25 mouse cellular contexts compared by ENCODE assay signal in genomic region chr15:78455168-78455567, GRCm38 (mm10). TPM values are rescaled to one million over a fixed set of nuclear protein-coding genes. Genes with fewer than 3 reads are reported as not detected.
DNase-seq lines count a peak whose midpoint lies in the region; ATAC-seq lines count a peak whose summit lies in the region.
"Had no signal": no experiment of that assay in that cellular context is flagged by ENCODE, and none has a peak within 500 bp of the region (broad histone marks: within the 10 kb centered on the region; RNA-seq: fewer than 3 reads in every experiment).

No protein-coding gene starts in this region.

- no peak overlapping the region for H3K27ac ChIP-seq in intestine, embryonic 16.5 days (ENCODE audit: low read length)
- no peak overlapping the region for H3K27ac ChIP-seq in intestine, embryonic 15.5 days
- H3K27ac ChIP-seq: forebrain, embryonic 12.5 days; hindbrain, embryonic 12.5 days; layer of hippocampus, adult 2 months; liver, embryonic 13.5 days; midbrain, embryonic 15.5 days; neural tube, embryonic 12.5 days had no signal

- H3K27me3 ChIP-seq in intestine, embryonic 16.5 days (replicated peaks; ENCODE audit: control insufficient read depth, insufficient read depth, low read length), result no peaks in the 10 kb centered on the region
- H3K27me3 ChIP-seq in intestine, embryonic 15.5 days (replicated peaks), result no peaks in the 10 kb centered on the region
- H3K27me3 ChIP-seq: forebrain, embryonic 12.5 days; hindbrain, embryonic 12.5 days; liver, embryonic 13.5 days; midbrain, embryonic 15.5 days; neural tube, embryonic 12.5 days had no signal

- 0 out of 2 replicates have a peak, but pooled peaks have one; percentile 54 for ATAC-seq in intestine, embryonic 16.5 days
- no peak for ATAC-seq in intestine, embryonic 15.5 days
- peak; percentile 45; the same call in 1 of the 2 replicates for ATAC-seq in common myeloid progenitor, adult 5-6 weeks (replicated peaks; ENCODE audit: low read depth, poor library complexity, severe bottlenecking)
- ATAC-seq in megakaryocyte-erythroid progenitor cell, adult 5-6 weeks (replicated peaks; ENCODE audit: low FRiP score, low TSS enrichment, poor library complexity, severe bottlenecking), result peak; percentile 80
- ATAC-seq: activated CD4-positive, CD25-positive, alpha-beta regulatory T cell, adult 4 months; CD4-positive, CD25-positive, alpha-beta regulatory T cell, adult 4 months; midbrain, embryonic 15.5 days had no signal

- no peak overlapping the region for H3K4me3 ChIP-seq in intestine, embryonic 16.5 days (ENCODE audit: low read length)
- no peak overlapping the region for H3K4me3 ChIP-seq in intestine, embryonic 15.5 days (replicated peaks)
- H3K4me3 ChIP-seq: forebrain, embryonic 12.5 days; hindbrain, embryonic 12.5 days; layer of hippocampus, adult 2 months; liver, embryonic 13.5 days; midbrain, embryonic 15.5 days; neural tube, embryonic 12.5 days had no signal

- H3K4me2 ChIP-seq in intestine, embryonic 16.5 days (ENCODE audit: low read depth, low read length), result no peak overlapping the region
- H3K4me2 ChIP-seq in intestine, embryonic 15.5 days (replicated peaks), result no peak overlapping the region
- H3K4me2 ChIP-seq: forebrain, embryonic 12.5 days; hindbrain, embryonic 12.5 days; liver, embryonic 13.5 days; lung, embryonic 14.5 days; midbrain, embryonic 15.5 days; neural tube, embryonic 12.5 days had no signal

- no peaks in the 10 kb centered on the region for H3K36me3 ChIP-seq in intestine, embryonic 16.5 days (ENCODE audit: control insufficient read depth, insufficient read depth, low read length)
- H3K36me3 ChIP-seq in intestine, embryonic 15.5 days, result no peaks in the 10 kb centered on the region
- H3K36me3 ChIP-seq: forebrain, embryonic 12.5 days; hindbrain, embryonic 12.5 days; midbrain, embryonic 15.5 days; neural tube, embryonic 12.5 days had no signal

- DNase-seq in adrenal gland, postnatal 10 days, result peak; percentile 50
- DNase-seq in adrenal gland, adult 8-10 months, result no peak
- DNase-seq in retina, postnatal 1 day, result no peak
- DNase-seq: cerebellum, adult 8-10 months; kidney, adult 2 months; kidney, postnatal 14 days; liver, embryonic 13.5 days; lung, embryonic 14.5 days; lung, postnatal 36 days had no signal

- no peaks in the 10 kb centered on the region for H3K4me1 ChIP-seq in intestine, embryonic 16.5 days (ENCODE audit: control insufficient read depth, insufficient read depth, low read length)
- H3K4me1 ChIP-seq in intestine, embryonic 15.5 days (replicated peaks), result no peaks in the 10 kb centered on the region
- H3K4me1 ChIP-seq: forebrain, embryonic 12.5 days; midbrain, embryonic 15.5 days; neural tube, embryonic 12.5 days had no signal

- no peaks in the 10 kb centered on the region for H3K9me3 ChIP-seq in intestine, embryonic 16.5 days (ENCODE audit: control insufficient read depth, low read length)
- no peaks in the 10 kb centered on the region for H3K9me3 ChIP-seq in intestine, embryonic 15.5 days
- H3K9me3 ChIP-seq: forebrain, embryonic 12.5 days; hindbrain, embryonic 12.5 days; liver, embryonic 13.5 days; midbrain, embryonic 15.5 days; neural tube, embryonic 12.5 days had no signal

- WGBS in intestine, embryonic 16.5 days, result 48% methylated on average over 4 of the region's 4 CpGs
- WGBS in intestine, embryonic 15.5 days, result 58% methylated on average over 4 of the region's 4 CpGs

- no peak overlapping the region for H3K9ac ChIP-seq in intestine, embryonic 16.5 days (ENCODE audit: low read depth, low read length)
- H3K9ac ChIP-seq in intestine, embryonic 15.5 days, result no peak overlapping the region
- H3K9ac ChIP-seq: forebrain, embryonic 12.5 days; hindbrain, embryonic 12.5 days; liver, embryonic 13.5 days; lung, embryonic 14.5 days; midbrain, embryonic 15.5 days; neural tube, embryonic 12.5 days had no signal

RNA-seq across cellular contexts. Expression of gene Tmprss6, which starts 13.3 kb away (rescaled TPM):
- total RNA-seq in adrenal gland, postnatal 10 days (2021), result 10 to 100 TPM; 24.7 to 59.5 TPM
- total RNA-seq in adrenal gland, adult 8-10 months (2022), result 1 to 10 TPM; 1.1 to 2.8 (median 2.0) TPM
- 0.45 and 0.82 TPM in 2 replicates for polyA plus RNA-seq in intestine, embryonic 16.5 days (2015; fragmentation: Nextera tagmentation; extraction: Ambion mirVana)
- polyA plus RNA-seq in intestine, embryonic 15.5 days (2015; fragmentation: Nextera tagmentation; extraction: Ambion mirVana), result 0.39 and 0.54 TPM in 2 replicates
- not detected in 2 replicates for total RNA-seq in common myeloid progenitor, adult 5-6 weeks (2017)
- total RNA-seq in megakaryocyte-erythroid progenitor cell, adult 5-6 weeks (2014; fragmentation: Nextera tagmentation), result 0.96 TPM in 1 of 2 replicates, not detected in the other
- 0.46 TPM in 1 of 2 replicates, not detected in the other for total RNA-seq in megakaryocyte-erythroid progenitor cell, adult 5-6 weeks (2017)
- total RNA-seq: granulocyte monocyte progenitor cell, adult 5-6 weeks; heart, postnatal 25 days had no signal
- polyA plus RNA-seq: activated CD4-positive, CD25-positive, alpha-beta regulatory T cell, adult 4 months; CD4-positive, CD25-positive, alpha-beta regulatory T cell, adult 4 months; heart, embryonic 14.5 days had no signal

RNA-seq across cellular contexts. Expression of gene Kctd17, which starts 26.8 kb away (rescaled TPM):
- total RNA-seq in adrenal gland, postnatal 10 days (2021), result 10 to 100 TPM; 85.2 to 94.8 TPM
- 100 to 1,000 TPM in 2 of 4 experiments, 10 to 100 TPM in 2; 80.2 to 106 (median 96.4) TPM for total RNA-seq in adrenal gland, adult 8-10 months (2022)
- 20.2 and 23.6 TPM in 2 replicates for polyA plus RNA-seq in intestine, embryonic 16.5 days (2015; fragmentation: Nextera tagmentation; extraction: Ambion mirVana)
- polyA plus RNA-seq in intestine, embryonic 15.5 days (2015; fragmentation: Nextera tagmentation; extraction: Ambion mirVana), result 28.7 and 31.0 TPM in 2 replicates
- 11.8 and 22.8 TPM in 2 replicates for total RNA-seq in common myeloid progenitor, adult 5-6 weeks (2017)
- 0.82 TPM in 1 of 2 replicates, not detected in the other for total RNA-seq in megakaryocyte-erythroid progenitor cell, adult 5-6 weeks (2014; fragmentation: Nextera tagmentation)
- total RNA-seq in megakaryocyte-erythroid progenitor cell, adult 5-6 weeks (2017), result 2.2 TPM in 1 of 2 replicates, not detected in the other

RNA-seq across cellular contexts. Expression of gene Il2rb, which starts 39.9 kb away (rescaled TPM):
- total RNA-seq in adrenal gland, postnatal 10 days (2021), result 1 to 10 TPM; 1.9 TPM
- total RNA-seq in adrenal gland, adult 8-10 months (2022), result 1 to 10 TPM; 1.2 to 2.7 (median 1.9) TPM
- 1.8 and 2.1 TPM in 2 replicates for polyA plus RNA-seq in intestine, embryonic 16.5 days (2015; fragmentation: Nextera tagmentation; extraction: Ambion mirVana)
- 1.2 and 1.4 TPM in 2 replicates for polyA plus RNA-seq in intestine, embryonic 15.5 days (2015; fragmentation: Nextera tagmentation; extraction: Ambion mirVana)
- 0.19 and 1.9 TPM in 2 replicates for total RNA-seq in common myeloid progenitor, adult 5-6 weeks (2017)
- 8.6 and 18.4 TPM in 2 replicates for total RNA-seq in megakaryocyte-erythroid progenitor cell, adult 5-6 weeks (2014; fragmentation: Nextera tagmentation)
- total RNA-seq in megakaryocyte-erythroid progenitor cell, adult 5-6 weeks (2017), result 0.88 and 9.5 TPM in 2 replicates
- total RNA-seq: gastrocnemius, adult 8-10 months; granulocyte monocyte progenitor cell, adult 5-6 weeks had no signal
- polyA plus RNA-seq: forebrain, embryonic 12.5 days; limb, embryonic 11.5 days; neural tube, embryonic 12.5 days had no signal

RNA-seq across cellular contexts. Expression of gene Mpst, which starts 49.0 kb away (rescaled TPM):
- 10 to 100 TPM; 49.1 to 52.0 TPM for total RNA-seq in adrenal gland, postnatal 10 days (2021)
- total RNA-seq in adrenal gland, adult 8-10 months (2022), result 10 to 100 TPM; 47.5 to 53.8 (median 49.3) TPM
- polyA plus RNA-seq in intestine, embryonic 16.5 days (2015; fragmentation: Nextera tagmentation; extraction: Ambion mirVana), result 3.0 and 3.4 TPM in 2 replicates
- 2.6 and 3.1 TPM in 2 replicates for polyA plus RNA-seq in intestine, embryonic 15.5 days (2015; fragmentation: Nextera tagmentation; extraction: Ambion mirVana)
- total RNA-seq in common myeloid progenitor, adult 5-6 weeks (2017), result 22.9 and 45.3 TPM in 2 replicates
- 18.7 and 23.2 TPM in 2 replicates for total RNA-seq in megakaryocyte-erythroid progenitor cell, adult 5-6 weeks (2014; fragmentation: Nextera tagmentation)
- 37.0 and 41.1 TPM in 2 replicates for total RNA-seq in megakaryocyte-erythroid progenitor cell, adult 5-6 weeks (2017)

RNA-seq across cellular contexts. Expression of gene Tst, which starts 49.5 kb away (rescaled TPM):
- 100 to 1,000 TPM; 179 to 204 TPM for total RNA-seq in adrenal gland, postnatal 10 days (2021)
- 100 to 1,000 TPM; 288 to 361 (median 321) TPM for total RNA-seq in adrenal gland, adult 8-10 months (2022)
- polyA plus RNA-seq in intestine, embryonic 16.5 days (2015; fragmentation: Nextera tagmentation; extraction: Ambion mirVana), result 62.9 and 68.1 TPM in 2 replicates
- polyA plus RNA-seq in intestine, embryonic 15.5 days (2015; fragmentation: Nextera tagmentation; extraction: Ambion mirVana), result 33.4 and 45.0 TPM in 2 replicates
- total RNA-seq in common myeloid progenitor, adult 5-6 weeks (2017), result 7.3 and 11.1 TPM in 2 replicates
- total RNA-seq in megakaryocyte-erythroid progenitor cell, adult 5-6 weeks (2014; fragmentation: Nextera tagmentation), result 6.4 and 10.2 TPM in 2 replicates
- total RNA-seq in megakaryocyte-erythroid progenitor cell, adult 5-6 weeks (2017), result 0.80 and 2.1 TPM in 2 replicates

Comparison
In these comparisons a context has a peak if more than half of its experiments do, and no peak if none do; other contexts are left out.
1. RNA of gene Tmprss6, which starts 13.3 kb away (total RNA-seq): 24.7 to 59.5 TPM in adrenal gland, postnatal 10 days; 1.1 to 2.8 TPM in adrenal gland, adult 8-10 months, not detected in common myeloid progenitor, adult 5-6 weeks and 0.46 to 0.96 TPM in megakaryocyte-erythroid progenitor cell, adult 5-6 weeks; every median in the first group is over 4 times any median in the second.